ENCODE assay signal across 24 mouse cellular contexts in genomic region chr5:48060715-48061114, GRCm38 (mm10).
DNase-seq lines count a peak whose midpoint lies in the region; ATAC-seq and TF ChIP-seq lines count a peak whose summit lies in the region.
"Had no signal": no experiment of that assay in that cellular context is flagged by ENCODE, and none has a peak within 500 bp of the region (broad histone marks: within the 10 kb centered on the region; RNA-seq: fewer than 3 reads in every experiment).

No protein-coding gene starts in this region.

- no peak for TF ChIP-seq CTCF in midbrain, postnatal 0 days (IDR thresholded peaks at IDR 0.05)

- no peaks in the 10 kb centered on the region for H3K36me3 ChIP-seq in forebrain, embryonic 13.5 days (ENCODE audit: poor library complexity, severe bottlenecking)
- H3K36me3 ChIP-seq in forebrain, embryonic 10.5 days (replicated peaks), result no peaks in the 10 kb centered on the region
- no peaks in the 10 kb centered on the region for H3K36me3 ChIP-seq in midbrain, embryonic 14.5 days (ENCODE audit: control insufficient read depth, insufficient read depth, low read length)
- no peaks in the 10 kb centered on the region for H3K36me3 ChIP-seq in midbrain, embryonic 15.5 days (replicated peaks)
- H3K36me3 ChIP-seq in midbrain, postnatal 0 days (ENCODE audit: insufficient read depth, low read length), result no peaks in the 10 kb centered on the region
- H3K36me3 ChIP-seq: heart, embryonic 13.5 days; hindbrain, embryonic 15.5 days; limb, embryonic 12.5 days; liver, embryonic 15.5 days; neural tube, embryonic 12.5 days had no signal

- H3K4me1 ChIP-seq in forebrain, embryonic 13.5 days, result peaks cover 21% of the 10 kb centered on the region
- peaks cover 37% of the 10 kb centered on the region for H3K4me1 ChIP-seq in forebrain, embryonic 10.5 days
- peaks cover 6% of the 10 kb centered on the region; the same call in 1 of the 2 replicates for H3K4me1 ChIP-seq in midbrain, embryonic 14.5 days (ENCODE audit: control insufficient read depth, insufficient read depth, low read length)
- H3K4me1 ChIP-seq in midbrain, embryonic 15.5 days, result peaks cover 4% of the 10 kb centered on the region; the same call in 1 of the 2 replicates
- H3K4me1 ChIP-seq in midbrain, postnatal 0 days (ENCODE audit: insufficient read depth, low read length), result no peaks in the 10 kb centered on the region
- H3K4me1 ChIP-seq: heart, embryonic 13.5 days; liver, embryonic 15.5 days; neural tube, embryonic 12.5 days had no signal

- no peak overlapping the region for H3K4me3 ChIP-seq in forebrain, embryonic 13.5 days
- H3K4me3 ChIP-seq in forebrain, embryonic 10.5 days, result no peak overlapping the region
- H3K4me3 ChIP-seq in midbrain, embryonic 14.5 days (replicated peaks; ENCODE audit: low read depth, low read length), result no peak overlapping the region
- no peak overlapping the region for H3K4me3 ChIP-seq in midbrain, embryonic 15.5 days
- no peak overlapping the region for H3K4me3 ChIP-seq in midbrain, postnatal 0 days (ENCODE audit: low read depth, low read length)
- H3K4me3 ChIP-seq: heart, embryonic 13.5 days; hindbrain, embryonic 15.5 days; layer of hippocampus, adult 2 months; left cerebral cortex, adult 2 months; limb, embryonic 12.5 days; liver, embryonic 15.5 days; neural tube, embryonic 12.5 days had no signal

- no peaks in the 10 kb centered on the region for H3K27me3 ChIP-seq in forebrain, embryonic 13.5 days
- H3K27me3 ChIP-seq in forebrain, embryonic 10.5 days (ENCODE audit: poor library complexity, severe bottlenecking), result peaks cover 36% of the 10 kb centered on the region; the same call in 1 of the 2 replicates
- H3K27me3 ChIP-seq in midbrain, embryonic 14.5 days (ENCODE audit: control insufficient read depth, insufficient read depth, low read length), result no peaks in the 10 kb centered on the region
- H3K27me3 ChIP-seq in midbrain, embryonic 15.5 days (replicated peaks), result no peaks in the 10 kb centered on the region
- H3K27me3 ChIP-seq in midbrain, postnatal 0 days (ENCODE audit: insufficient read depth, low read length), result no peaks in the 10 kb centered on the region
- H3K27me3 ChIP-seq: CH12.LX; heart, embryonic 13.5 days; hindbrain, embryonic 15.5 days; limb, embryonic 12.5 days; liver, embryonic 15.5 days; neural tube, embryonic 12.5 days had no signal

- H3K9me3 ChIP-seq in forebrain, embryonic 13.5 days (replicated peaks), result no peaks in the 10 kb centered on the region
- no peaks in the 10 kb centered on the region for H3K9me3 ChIP-seq in forebrain, embryonic 10.5 days
- H3K9me3 ChIP-seq in midbrain, embryonic 14.5 days (ENCODE audit: control insufficient read depth, low read length), result no peaks in the 10 kb centered on the region
- H3K9me3 ChIP-seq in midbrain, embryonic 15.5 days, result no peaks in the 10 kb centered on the region
- no peaks in the 10 kb centered on the region for H3K9me3 ChIP-seq in midbrain, postnatal 0 days (ENCODE audit: low read length)
- H3K9me3 ChIP-seq: heart, embryonic 13.5 days; hindbrain, embryonic 15.5 days; limb, embryonic 12.5 days; liver, embryonic 15.5 days; neural tube, embryonic 12.5 days had no signal

- H3K27ac ChIP-seq in forebrain, embryonic 13.5 days, result no peak overlapping the region
- H3K27ac ChIP-seq in forebrain, embryonic 10.5 days, result no peak overlapping the region
- no peak overlapping the region for H3K27ac ChIP-seq in midbrain, embryonic 14.5 days (replicated peaks; ENCODE audit: low read depth, low read length)
- H3K27ac ChIP-seq in midbrain, embryonic 15.5 days, result no peak overlapping the region
- H3K27ac ChIP-seq in midbrain, postnatal 0 days (ENCODE audit: low read depth, low read length), result no peak overlapping the region
- H3K27ac ChIP-seq: heart, embryonic 13.5 days; hindbrain, embryonic 15.5 days; layer of hippocampus, adult 2 months; left cerebral cortex, adult 2 months; limb, embryonic 12.5 days; liver, embryonic 15.5 days; neural tube, embryonic 12.5 days had no signal

- DNase-seq in forebrain, embryonic 10.5 days (ENCODE audit: extremely low spot score, low spot score), result no peak
- DNase-seq in midbrain, embryonic 14.5 days, result peak; percentile 46
- DNase-seq in midbrain, postnatal 0 days (ENCODE audit: low spot score), result peak; percentile 26
- DNase-seq: adrenal gland, postnatal 14 days; cerebellum, adult 11-12 months; cerebellum, adult 9-11 months; heart, postnatal 10 days; kidney, adult 2 months; kidney, postnatal 36 days; lung, embryonic 14.5 days; lung, postnatal 14 days; right cerebral cortex, postnatal 14 days had no signal

- no peak overlapping the region for H3K4me2 ChIP-seq in forebrain, embryonic 13.5 days
- H3K4me2 ChIP-seq in midbrain, embryonic 14.5 days (ENCODE audit: low read length), result no peak overlapping the region
- no peak overlapping the region for H3K4me2 ChIP-seq in midbrain, embryonic 15.5 days
- H3K4me2 ChIP-seq in midbrain, postnatal 0 days (ENCODE audit: low read depth, low read length, poor library complexity, severe bottlenecking), result no peak overlapping the region
- H3K4me2 ChIP-seq: heart, embryonic 13.5 days; hindbrain, embryonic 15.5 days; limb, embryonic 12.5 days; liver, embryonic 15.5 days; lung, embryonic 14.5 days; neural tube, embryonic 12.5 days had no signal

- peak; percentile 39; the same call in 1 of the 2 replicates for ATAC-seq in forebrain, embryonic 13.5 days
- ATAC-seq in midbrain, embryonic 14.5 days (ENCODE audit: low FRiP score, low TSS enrichment), result no peak
- no peak for ATAC-seq in midbrain, embryonic 15.5 days (replicated peaks)
- no peak for ATAC-seq in midbrain, postnatal 0 days (ENCODE audit: low FRiP score)
- ATAC-seq in activated CD4-positive, CD25-positive, alpha-beta regulatory T cell, adult 4 months, result no peak
- ATAC-seq: Patski had no signal

- H3K9ac ChIP-seq in forebrain, embryonic 13.5 days, result no peak overlapping the region
- H3K9ac ChIP-seq in midbrain, embryonic 14.5 days (replicated peaks; ENCODE audit: low read length), result no peak overlapping the region
- no peak overlapping the region for H3K9ac ChIP-seq in midbrain, embryonic 15.5 days
- H3K9ac ChIP-seq in midbrain, postnatal 0 days (replicated peaks; ENCODE audit: low read length, poor library complexity, severe bottlenecking), result no peak overlapping the region
- H3K9ac ChIP-seq: heart, embryonic 13.5 days; hindbrain, embryonic 15.5 days; limb, embryonic 12.5 days; liver, embryonic 15.5 days; lung, embryonic 14.5 days; neural tube, embryonic 12.5 days had no signal

- WGBS in forebrain, embryonic 13.5 days, result 10% methylated on average over 2 of the region's 2 CpGs
- WGBS in forebrain, embryonic 10.5 days, result 27% methylated on average over 2 of the region's 2 CpGs
- 6% methylated on average over 2 of the region's 2 CpGs for WGBS in midbrain, embryonic 14.5 days
- WGBS in midbrain, embryonic 15.5 days, result 11% methylated on average over 2 of the region's 2 CpGs
- 32% methylated on average over 2 of the region's 2 CpGs for WGBS in midbrain, postnatal 0 days
